Mouse (Mus musculus): ENCODE measurements around the gene Hexim1.
A peak's percentile ranks its signal among the peaks of the same experiment; 100 is the strongest.

The Hexim1 gene

DNA sequence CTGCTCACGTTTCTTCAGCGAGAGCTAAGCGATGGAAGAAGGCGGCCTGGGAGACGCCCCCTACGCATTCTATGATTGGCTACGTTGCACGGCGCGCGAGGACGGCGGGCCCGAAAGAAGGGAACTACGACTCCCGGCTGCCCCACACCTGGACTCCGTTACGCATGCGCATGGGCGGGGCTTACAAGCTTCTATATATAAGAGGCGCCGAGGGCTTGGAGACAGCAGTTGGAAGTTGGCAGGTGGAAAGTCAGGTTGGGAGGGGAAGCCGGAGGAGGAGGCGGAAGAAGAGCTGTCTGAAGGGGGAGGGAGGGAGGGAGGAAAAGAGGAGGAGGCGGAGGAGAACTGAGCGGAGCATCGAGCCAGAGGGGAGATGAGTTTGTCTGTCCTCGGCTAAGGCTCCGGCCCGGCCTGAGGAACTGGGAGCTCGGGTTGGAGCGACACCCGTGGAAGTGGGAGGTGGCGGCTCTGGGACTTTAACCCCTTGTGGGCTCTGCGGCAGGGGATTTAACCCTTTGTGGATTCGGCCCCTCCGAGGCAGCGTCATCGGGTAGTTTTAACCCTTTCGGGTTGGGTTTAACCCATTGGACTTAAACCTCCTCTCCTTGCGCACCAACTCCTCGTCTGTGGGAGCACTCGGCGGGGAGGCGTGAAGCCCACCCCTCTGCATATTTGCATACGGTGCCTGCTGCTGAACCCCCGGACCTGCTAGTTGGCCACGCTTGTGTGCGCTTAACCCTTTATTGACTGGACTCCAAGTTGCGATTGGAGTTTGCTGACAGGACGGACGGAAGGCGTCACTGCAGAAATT, at the start of gene Hexim1:
TSS of gene Hexim1 (plus strand) at position 224 of the 811 bp plus-strand sequence.
- DNase-seq (ENCODE audit: low spot score in 2 of 2) = peak; percentile 100

DNA sequence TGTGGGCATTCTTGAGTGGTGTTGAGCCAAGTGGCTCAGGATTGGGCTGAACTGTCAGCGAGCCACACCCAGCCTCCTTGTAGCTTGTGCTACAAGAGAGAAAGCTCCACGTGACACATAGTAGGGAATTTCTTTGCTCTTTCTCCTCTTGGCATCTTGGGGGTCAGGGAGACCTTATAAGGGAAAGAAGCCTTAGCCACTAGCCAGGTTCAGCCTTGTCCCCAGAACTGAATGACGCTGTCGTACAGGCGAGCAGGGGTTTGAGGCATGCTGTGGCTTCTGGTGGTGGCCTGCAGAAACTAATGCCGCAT, 49.0 kb upstream of the Hexim1 start:
- DNase-seq (ENCODE audit: low spot score in 2 of 2) = no peak

DNA sequence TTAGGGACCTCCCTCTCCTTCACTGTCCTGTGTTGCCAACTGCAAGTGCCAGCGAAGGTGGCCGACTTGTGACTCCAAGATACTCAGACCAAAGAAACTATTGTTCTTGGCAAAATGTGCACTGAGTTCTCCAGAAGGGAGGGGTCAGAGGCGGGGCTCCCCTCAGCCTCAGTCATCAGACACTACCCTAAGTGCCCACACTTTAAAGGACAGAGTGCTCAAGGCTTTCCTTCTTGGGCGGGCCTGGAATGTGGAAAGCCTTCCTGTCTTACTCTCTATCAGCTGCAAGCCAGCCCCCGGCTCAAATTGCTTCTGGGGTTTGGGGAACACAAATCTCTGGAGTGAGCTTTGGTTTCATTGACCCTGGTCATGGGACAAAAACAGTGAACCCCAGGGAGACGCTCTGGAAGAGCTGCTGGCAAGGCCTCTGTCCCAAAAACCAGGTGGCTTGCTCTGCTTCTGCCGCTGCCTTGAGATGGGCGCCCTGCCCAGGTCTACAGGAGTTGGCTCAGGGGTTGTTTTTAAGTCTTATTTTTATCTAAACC, 48.5 kb upstream of the Hexim1 start:
- no peak for DNase-seq (ENCODE audit: low spot score in 2 of 2)

DNA sequence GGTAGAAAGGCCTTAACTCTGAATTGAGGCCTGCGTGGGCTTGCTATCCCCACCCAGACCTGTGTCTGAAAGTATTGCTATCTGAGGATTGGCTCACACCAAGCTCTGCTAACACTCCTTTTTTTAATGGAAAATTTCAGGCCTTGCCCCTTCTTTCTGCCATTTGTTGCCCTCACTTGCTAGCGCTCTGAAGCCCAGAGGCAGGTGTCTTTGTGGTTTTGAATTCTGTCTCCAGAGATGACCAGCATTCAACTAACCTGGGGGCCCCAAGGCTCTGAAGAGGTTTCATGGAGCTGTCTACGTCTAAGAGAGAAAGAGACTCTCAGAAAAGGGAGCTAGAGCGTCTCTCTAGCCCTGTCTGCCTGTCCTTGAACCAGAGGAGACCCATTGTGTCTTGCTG, 47.8 kb upstream of the Hexim1 start:
- DNase-seq (ENCODE audit: low spot score in 2 of 2) = no peak

DNA sequence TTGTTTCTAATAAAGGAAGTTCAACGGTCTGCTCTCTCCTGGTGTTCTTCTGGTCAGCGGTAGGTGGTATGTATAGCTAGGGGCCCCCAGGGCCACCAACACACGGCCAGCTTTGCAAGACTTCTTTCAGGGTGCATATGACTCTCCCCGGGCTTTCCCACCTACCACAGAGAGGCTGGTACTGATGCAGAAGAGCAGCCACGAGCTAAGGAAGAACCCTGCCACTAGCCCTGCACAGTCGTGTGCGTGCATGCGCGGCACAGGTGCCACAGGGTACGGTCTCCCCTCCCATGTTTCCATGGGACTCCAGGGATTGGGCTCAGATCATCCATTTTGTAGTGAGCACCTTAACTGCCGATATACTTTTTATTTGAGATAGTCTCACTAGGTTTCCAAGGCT, 47.1 kb upstream of the Hexim1 start:
- no peak for DNase-seq (ENCODE audit: low spot score in 2 of 2)

DNA sequence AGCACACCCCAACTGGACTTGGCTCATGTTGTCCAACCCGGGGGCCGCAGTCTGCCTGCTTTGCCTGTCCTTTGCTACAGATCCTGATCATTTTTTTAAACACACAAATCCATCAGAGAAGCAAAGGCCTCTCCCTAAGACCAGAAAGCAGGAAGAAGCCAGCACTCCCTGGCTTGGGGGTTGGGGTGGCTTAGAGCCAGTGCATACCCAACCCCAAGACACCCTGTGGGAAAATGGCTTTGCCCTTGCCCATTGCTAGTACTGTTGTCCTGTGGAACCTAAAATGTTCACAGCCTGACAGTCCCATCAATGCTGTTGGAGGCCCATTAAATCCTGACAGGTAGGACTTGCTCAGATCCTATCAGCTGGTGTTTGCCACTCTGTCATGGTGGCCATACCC, 46.3 kb upstream of the Hexim1 start:
- DNase-seq (ENCODE audit: low spot score in 2 of 2) = no peak

DNA sequence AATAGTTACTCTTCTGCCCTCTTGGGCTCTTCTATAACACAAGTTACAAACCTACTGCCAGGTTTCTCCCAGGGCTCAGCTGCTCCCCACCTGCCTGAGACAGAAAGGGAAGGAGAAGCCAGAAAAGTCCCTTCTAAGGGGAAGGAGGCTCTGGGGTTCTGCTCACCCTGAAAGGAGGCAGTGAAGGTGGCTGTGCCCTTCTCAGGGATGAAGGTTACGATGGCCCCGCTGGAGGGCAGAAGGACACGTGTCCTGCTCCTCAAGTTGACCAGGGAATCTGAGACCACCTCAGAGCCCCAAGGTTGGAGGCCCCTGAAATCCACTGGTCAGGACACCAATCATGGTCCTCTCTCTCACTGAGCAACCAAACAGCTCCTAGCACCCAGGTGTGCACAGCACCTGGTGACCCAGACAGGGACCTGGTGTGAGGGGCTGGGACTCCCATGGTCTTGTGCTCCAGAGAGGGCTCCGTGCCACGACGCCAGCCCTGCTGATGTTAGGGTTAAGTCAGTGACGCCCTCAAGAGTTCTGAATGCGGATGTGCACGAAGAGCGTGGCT, 45.6 kb upstream of the Hexim1 start:
- DNase-seq (ENCODE audit: low spot score in 2 of 2) = no peak

DNA sequence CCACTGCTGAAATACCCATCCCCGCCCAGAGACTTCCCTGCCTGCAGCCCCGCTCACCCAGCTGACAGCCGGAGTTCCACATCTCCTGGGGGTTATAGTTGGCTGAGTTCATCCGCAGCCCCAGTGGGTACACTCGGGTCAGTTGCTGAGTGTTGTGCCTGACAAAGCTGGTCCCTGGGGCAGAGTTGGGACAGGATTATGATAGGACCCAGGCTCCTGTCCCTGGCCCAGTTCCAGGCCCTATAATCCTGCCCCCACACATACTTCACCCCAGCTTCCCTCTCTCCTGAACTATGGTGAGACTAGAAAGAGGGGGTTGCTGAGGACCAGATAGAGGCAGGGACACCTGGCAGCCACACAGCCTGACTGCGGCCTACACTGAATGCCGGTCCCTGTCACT, 42.4 kb upstream of the Hexim1 start:
- no peak for DNase-seq (ENCODE audit: low spot score in 2 of 2)

DNA sequence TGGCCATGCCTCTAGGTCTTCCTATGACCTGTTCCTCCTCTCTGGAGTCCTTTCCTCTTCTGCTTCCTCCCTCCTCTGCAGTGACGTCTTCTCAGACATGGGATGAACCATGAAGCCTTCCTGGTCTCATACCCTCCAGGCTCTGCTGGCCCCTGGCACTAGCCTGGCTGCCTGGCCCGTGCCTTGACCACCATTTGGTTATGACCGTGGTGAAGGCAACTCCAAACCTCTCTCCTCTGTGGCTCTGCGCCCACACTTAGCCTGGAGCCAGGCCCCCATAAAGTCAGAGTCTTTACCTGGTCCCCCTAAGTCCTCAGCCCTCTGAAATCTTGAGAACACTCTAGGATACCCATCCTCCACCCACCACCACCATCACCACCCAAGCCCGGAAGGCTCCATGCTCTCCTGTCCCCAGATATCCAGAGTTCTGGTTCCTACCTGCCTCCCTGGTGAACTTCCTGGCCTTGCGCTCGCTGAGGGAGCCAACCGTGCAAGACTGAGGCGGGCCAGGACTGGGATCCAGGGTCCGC, 41.8 kb upstream of the Hexim1 start:
- no peak for DNase-seq (ENCODE audit: low spot score in 2 of 2)

DNA sequence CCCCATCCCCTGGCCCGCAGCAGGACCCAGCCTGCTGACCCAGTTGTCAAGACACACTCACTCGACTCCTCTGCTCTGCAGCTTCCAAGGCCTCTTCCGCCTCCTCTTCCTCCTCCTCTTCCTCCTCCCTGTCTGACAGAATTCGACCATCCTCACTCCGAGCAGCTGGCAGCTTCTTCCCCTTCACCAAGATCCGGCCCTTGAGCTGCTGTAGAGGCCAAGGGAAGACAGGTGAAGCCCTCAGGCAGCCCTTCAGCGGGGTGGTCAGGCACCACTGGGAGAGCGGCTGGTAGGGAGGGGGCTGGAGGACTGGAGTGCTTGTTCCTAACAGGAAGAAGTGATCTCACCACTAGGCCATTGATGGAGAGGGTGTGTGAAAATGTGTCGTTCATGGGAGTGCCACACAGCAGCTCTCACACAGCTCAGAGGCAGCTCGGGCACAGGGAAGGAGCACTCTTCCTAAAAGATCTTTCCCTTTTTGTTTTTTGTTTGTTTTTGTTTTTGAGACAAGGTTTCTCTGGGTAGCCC, 41.2 kb upstream of the Hexim1 start:
- no peak for DNase-seq (ENCODE audit: low spot score in 2 of 2)

DNA sequence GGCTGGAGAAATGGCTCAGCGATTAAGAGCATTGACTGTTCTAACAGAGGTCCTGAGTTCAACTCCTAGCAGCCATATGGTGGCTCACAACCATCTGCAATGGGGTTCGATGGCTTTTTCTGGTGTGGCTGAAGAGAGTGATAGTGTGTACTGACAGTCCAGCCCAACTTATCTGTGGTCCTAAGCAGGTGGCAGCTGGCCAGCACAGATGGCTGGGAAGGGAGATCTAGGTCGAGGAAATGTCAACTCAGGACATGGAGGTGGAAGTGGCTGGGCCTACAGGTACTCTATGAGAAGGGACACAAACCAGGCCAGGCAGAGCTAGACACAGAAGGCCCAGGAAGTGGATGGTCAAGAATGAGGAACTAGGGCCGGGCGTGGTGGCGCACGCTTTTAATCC, 40.0 kb upstream of the Hexim1 start:
- peak in 1 of 2 experiments; percentile 37 for DNase-seq (ENCODE audit: low spot score in 2 of 2)

DNA sequence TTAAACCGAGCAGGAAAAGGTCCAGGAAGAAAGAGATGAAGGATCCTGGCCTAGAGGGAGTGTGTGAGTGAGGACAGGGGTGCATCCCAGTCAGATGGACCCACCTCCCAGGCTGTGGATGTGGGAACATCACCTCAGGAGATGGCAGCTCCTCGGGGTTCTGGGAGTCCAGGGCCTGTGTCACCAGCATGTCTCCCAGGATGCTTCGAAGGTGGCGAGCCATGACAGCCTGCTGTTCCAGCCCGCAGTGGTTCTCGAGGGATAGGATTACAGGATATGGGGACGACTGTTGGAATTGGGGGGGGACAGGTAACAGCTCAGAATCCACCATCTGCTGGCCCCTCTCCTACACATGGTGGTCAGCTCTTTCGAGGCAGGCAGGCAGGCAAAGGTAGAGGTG, 39.5 kb upstream of the Hexim1 start:
- no peak for DNase-seq (ENCODE audit: low spot score in 2 of 2)

DNA sequence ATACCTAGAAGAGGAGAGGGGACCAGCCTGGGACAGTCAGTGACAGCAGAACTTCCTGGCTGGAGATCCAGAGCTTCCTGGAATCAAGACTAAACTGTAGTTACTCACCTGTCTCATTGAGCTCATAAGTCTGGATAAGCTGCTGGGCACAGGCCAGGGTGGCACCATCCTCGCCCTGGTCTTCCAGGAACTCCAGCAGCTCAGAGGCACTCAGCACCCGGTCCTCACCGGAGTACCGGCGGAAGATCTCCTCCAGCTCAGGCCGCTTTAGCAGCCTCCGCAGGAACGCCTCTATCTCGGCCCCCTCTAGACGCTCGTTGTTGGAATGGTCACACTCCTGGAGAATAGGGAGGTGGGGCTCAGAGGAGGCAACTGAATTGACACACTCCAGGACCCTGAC, 37.9 kb upstream of the Hexim1 start:
- no peak for DNase-seq (ENCODE audit: low spot score in 2 of 2)

DNA sequence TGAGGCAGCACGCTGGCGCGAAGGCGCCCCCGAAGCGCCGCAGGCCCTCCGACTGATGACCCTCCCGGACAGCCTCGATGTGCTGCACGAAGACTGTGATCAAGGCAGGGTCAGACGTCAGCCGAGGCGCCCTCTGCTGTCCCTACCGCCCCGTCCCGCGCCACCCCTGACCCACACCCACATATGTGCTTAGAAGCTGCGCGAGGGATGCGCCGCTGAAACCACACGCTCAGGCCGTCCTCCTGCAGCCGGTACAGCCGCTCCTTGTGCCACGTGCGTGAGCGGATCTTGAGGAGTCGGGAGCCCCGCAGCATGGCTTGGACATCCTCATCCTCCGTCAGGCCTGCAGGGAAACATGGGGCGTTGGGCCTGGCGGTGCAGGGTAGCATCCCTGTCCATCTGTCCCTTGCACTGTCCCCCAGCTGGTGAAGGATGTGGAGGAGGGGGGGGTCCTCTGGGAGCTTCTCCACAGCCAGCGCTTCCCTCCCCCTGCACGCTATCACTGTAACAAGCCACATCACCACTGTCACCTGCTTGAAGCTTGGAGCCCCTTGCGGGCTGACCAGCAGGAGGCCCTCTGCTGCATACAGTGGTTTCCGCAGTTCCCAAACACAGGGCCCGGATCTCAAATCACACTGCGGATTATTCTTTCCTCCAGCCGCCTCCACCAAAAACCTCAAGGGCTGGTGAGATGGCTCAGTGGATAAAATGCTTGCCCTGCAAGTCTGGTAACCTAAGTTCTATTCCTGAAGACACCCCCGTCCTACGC, 35.5 kb upstream of the Hexim1 start:
- DNase-seq (ENCODE audit: low spot score in 2 of 2) = no peak

DNA sequence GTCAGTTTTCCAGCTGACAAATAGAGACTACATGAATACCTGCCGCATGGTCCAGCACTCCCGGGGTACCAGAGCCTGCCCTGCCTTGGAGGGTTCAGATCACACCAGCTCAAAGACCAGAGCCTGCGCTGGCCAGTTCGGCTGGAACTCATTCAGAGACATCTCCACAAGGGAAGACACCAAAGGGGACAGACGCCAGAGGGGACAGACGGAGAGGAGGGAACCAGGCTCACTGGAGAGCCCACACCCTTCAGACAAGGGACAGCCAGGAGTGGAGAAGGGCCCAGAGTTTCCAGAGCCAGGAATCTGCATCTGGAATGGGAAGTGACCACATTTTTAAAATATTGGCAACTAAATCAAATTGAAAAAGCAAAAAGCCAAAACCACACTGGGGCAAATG, 34.4 kb upstream of the Hexim1 start:
- DNase-seq (ENCODE audit: low spot score in 2 of 2) = no peak

DNA sequence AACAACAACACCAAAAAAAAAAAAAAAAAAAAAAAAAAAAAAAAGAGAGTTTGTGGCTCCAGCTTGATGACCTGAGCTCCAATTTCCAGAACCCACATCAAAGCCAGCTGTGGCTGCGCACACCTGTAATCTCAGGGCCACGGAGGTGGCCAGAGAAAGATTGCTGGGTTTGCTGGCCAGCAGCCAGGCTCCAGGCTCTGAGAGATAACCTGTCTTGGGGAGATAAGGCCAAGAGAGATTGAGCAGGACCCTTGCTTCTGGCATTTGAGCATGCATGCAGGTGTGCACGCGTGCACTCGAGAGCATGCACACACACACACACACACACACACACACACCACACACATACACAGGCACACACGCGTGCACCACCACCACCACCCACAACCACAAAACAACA, 22.7 kb upstream of the Hexim1 start:
- DNase-seq (ENCODE audit: low spot score in 2 of 2) = no peak

DNA sequence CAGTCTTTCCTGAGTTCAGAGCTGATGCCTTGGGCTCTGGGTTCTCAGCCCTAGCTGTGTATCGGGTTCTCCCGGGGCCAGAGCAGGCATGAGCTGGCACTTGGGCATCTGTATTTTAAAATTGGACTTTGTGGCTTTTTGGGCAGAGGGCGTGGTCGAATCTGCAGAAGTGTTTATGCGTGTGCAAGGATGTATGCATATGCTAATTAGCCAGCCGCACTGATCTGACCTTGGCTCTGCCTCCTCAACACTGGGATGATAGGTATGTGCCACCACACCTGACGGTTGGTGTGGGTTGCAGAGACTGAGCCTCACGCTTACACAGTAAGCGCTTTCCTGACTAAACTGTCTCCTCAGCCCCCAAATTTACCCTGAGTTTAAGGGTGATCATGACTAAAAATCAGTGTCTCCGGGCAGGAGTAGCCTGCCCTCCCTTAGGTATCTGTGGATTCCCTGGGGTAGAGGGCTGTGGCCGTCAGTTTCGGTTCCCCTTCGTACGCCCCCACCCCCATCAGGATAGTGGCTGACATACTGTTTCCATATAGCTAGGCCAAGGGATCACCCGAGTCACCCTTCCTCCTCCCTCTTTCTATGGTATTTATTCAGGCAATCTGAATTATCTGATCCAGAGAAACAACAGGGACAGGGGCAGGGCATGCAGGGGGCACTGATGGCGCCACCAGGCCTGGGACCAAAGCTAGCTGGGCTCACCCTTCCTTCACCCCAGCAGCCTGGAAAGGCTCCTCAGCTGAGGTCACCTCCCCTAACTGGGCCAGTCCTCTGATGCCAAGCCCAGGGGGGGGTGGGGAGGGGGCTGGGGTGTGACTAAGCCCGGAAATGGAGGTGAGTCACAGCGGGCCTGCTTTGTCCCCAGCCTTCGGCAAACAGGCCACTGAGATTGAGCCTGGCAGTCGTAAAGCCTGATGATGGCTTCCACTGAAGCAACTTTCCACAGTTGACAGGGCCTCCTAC, 21.9 kb upstream of the Hexim1 start:
- no peak for DNase-seq (ENCODE audit: low spot score in 2 of 2)

DNA sequence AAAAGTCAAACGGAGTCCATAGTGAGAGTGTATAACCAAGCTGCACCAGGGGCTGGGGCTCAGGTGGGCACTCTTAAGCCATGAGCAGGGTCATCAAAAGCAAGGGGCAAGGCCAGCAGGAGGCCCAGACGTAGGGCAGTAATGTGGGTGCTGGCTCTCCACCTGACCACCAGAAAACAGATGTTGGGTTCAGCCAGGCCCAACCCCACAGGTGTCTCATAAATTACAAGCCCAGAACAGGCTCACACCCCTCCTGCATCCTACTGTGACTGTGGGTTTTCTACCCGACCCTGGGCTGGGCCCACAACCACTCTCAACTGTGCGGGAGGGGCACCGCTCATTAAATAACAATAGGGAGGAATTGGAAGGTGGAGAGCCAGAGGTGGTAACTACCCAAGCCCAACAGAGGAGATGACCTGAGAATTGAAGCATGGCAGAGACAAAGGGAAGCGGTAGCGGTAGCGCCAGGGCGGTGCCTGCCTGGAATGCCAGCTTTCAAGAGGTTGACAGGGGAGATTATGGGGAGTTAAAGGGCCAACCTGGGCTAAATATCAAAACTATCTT, 20.8 kb upstream of the Hexim1 start:
- no peak for DNase-seq (ENCODE audit: low spot score in 2 of 2)

DNA sequence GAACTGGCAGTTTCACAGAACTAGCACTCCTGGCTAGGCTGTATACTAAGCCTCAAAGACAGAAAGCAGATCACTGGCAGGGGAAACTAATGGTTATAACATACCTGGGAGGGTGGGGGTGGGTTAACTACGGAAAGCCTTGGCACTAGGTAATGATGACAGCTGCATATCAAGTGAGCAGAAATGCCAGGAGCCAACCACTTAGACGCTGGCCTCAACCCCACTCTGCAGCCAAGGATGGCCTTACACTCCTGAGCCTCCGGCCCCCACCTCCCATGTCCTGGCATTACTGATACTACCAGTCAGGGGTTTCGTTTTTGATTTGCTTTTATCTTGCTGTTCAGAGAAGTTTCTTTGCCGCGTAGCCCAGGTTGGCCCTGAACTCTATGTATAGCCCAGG, 20.2 kb upstream of the Hexim1 start:
- DNase-seq (ENCODE audit: low spot score in 2 of 2) = no peak

DNA sequence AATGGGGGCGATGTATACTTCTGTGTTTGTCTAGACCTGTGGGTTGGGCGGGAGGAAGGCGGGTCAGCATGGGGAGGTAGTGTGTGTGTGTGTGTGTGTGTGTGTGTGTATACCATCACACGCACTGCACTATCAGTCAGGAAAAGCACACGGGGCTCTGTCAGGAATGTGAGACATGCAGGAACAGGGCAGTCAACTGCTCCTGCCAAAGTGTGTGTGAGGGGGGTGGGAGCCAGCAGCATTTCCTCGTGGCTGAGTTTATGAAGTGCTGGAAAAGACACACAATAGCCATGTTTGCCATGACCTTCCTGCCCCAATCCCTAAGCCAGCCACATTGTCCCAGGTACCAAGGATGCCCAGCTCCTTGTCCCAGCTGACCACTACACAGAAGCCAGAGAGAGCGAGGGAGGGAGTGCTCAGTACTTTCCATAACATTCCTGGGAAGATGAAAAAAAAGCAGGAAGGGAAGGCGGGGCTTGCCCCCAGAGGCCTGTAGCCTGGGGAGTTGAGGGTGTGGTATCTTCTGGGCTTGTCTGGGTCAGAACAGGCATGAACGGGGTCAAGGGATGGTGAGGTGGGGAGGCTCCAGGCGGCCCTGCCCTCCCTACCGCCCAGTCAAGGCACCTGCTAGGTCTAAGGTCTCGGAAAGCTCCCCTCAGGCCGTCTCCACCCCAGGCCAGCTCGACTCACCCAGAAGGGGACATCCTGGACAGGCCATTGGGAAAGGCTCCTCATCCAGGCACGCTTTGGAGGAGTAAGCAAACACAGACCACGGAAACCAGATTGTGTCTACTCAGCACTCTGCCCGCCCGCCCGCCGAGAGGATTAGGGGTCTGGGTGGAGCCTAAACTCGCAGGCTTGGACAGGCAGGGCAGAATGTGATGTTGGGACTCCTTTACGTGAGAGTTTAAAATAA, 18.8 kb upstream of the Hexim1 start:
- DNase-seq (ENCODE audit: low spot score in 2 of 2) = no peak

Measured in spleen, postnatal 14 days (tissue).